Mouse (Mus musculus): ENCODE data around the gene Tspan12. TPM values are rescaled to one million over a fixed set of nuclear protein-coding genes. Genes with fewer than 3 reads are reported as not detected.

Gene Tspan12
- polyA plus RNA-seq, 1 experiment, result 15.0 TPM

DNA sequence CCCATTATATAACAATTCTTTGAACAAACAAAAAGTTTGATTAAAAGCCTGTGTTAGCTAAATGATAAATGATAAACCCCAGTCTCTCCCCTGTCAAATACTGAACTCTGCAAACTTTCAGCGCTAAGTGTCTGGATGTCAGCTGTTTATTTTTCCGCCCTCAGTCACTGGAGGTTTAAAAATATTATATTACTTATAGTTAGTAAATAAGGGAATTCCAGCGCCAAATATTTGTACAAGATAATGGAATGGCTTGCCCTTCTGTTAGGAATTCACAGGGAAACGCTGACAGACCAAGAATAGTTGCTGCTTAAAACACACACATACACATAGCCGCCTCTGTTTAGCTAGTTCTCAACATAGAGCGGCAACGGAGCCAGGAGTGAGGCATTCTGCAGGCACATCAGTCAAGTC, 29.6 kb downstream of the Tspan12 start:
- no peak overlapping the region for H3K4me3 ChIP-seq (replicated peaks; ENCODE audit: control insufficient read depth, low read depth, low read length)
- no peak overlapping the region for H3K27ac ChIP-seq (ENCODE audit: control insufficient read depth, insufficient read depth, low read depth, low read length, poor library complexity)
- no peaks in the 10 kb centered on the region for H3K4me1 ChIP-seq (ENCODE audit: control insufficient read depth, insufficient read depth, low read length)
- TF ChIP-seq CTCF (IDR thresholded peaks at IDR 0.05; ENCODE audit: control insufficient read depth, insufficient read depth, low read length) (no peak), POLR2A (IDR thresholded peaks at IDR 0.05; ENCODE audit: borderline replicate concordance, control insufficient read depth, low read depth, low read length) (no peak)
- WGBS, result 86% methylated on average over 7 of the region's 7 CpGs

DNA sequence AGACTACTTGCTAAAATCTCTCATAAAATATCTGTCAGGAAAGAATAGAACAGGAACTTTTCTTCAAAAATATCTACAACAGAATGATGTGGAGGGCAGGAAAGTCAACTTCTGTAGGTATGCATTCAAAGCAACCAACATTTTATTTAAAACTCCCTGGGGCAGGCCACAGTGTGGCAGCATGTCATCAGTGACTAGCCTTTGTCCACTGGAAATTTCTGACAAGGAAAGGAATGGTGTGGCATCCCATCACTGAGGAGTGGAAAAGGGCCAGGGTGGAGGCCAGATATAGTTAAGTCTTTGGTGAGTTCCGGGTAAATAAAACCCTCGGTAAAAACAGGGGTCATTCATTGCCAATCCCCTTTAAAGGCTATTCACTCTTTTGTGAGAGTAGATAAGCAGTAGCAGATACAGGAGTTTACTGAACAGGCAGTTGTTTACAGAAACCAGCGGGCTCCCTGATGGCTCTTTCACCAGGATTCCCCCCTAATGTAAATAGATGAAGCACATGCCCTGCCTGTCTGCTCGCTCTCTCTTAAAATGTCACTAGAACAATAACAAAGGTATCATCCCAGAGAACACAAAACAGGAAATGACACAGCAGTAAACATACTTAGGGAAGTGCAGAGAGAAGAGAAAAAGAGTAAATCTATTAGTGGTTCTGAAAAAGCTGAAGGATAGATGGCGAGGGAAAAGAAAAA, 34.1 kb downstream of the Tspan12 start:
- 62% methylated on average over 5 of the region's 5 CpGs for WGBS
- no peak for TF ChIP-seq POLR2A (IDR thresholded peaks at IDR 0.05; ENCODE audit: borderline replicate concordance, control insufficient read depth, low read depth, low read length)
- no peak for TF ChIP-seq CTCF (IDR thresholded peaks at IDR 0.05; ENCODE audit: control insufficient read depth, insufficient read depth, low read length)
- H3K27ac ChIP-seq (ENCODE audit: control insufficient read depth, insufficient read depth, low read depth, low read length, poor library complexity), result no peak overlapping the region
- H3K4me3 ChIP-seq (replicated peaks; ENCODE audit: control insufficient read depth, low read depth, low read length), result no peak overlapping the region
- no peaks in the 10 kb centered on the region for H3K4me1 ChIP-seq (ENCODE audit: control insufficient read depth, insufficient read depth, low read length)

DNA sequence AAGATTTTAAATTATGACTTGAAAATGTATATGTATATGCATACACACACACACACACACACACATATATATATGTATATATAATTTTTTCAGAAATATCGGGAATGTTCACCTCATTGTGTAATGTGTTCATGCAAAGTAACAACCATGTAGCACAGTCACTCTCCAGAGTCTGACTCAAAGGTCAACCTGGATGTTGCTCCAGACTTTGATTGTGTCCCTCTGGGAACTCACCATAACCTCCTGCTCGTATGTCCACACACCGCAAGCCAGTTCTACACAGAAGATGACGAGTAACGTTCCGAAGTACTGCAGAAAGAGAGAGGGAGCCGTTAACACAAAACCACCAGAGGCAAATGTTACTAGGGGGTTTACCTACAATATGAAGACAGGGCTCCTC, 46.3 kb downstream of the Tspan12 start:
- no peak overlapping the region for H3K4me3 ChIP-seq (replicated peaks; ENCODE audit: control insufficient read depth, low read depth, low read length)
- 94% methylated on average over 7 of the region's 7 CpGs for WGBS
- no peaks in the 10 kb centered on the region for H3K4me1 ChIP-seq (ENCODE audit: control insufficient read depth, insufficient read depth, low read length)
- TF ChIP-seq CTCF (IDR thresholded peaks at IDR 0.05; ENCODE audit: control insufficient read depth, insufficient read depth, low read length), result no peak
- no peak for TF ChIP-seq POLR2A (IDR thresholded peaks at IDR 0.05; ENCODE audit: borderline replicate concordance, control insufficient read depth, low read depth, low read length)
- no peak overlapping the region for H3K27ac ChIP-seq (ENCODE audit: control insufficient read depth, insufficient read depth, low read depth, low read length, poor library complexity)

DNA sequence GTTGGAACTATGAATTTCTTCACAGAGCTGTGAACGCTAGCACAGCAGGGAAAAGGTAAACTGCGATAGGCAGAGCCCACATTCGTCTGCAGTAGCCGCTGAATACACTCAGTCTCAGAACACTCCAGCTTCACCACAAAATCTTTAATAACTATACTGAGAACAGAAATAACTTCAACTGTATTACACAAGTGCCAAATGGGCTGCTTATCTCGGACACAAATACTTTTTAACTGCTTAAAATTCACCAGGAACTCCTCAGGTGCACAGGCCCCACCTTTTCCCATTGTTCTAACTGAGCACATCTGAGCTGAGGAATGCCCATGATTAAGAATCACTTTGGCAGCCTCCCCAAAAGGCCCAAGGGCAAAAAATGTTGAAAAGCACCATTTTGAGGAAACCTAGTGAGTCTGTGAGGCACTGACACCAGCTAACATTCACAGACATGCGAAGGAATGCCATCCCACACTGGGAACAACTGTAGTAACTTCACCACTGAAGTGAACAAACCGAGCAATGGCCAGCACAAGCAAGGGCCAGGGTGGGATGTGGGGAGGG, 47.2 kb downstream of the Tspan12 start:
- H3K27ac ChIP-seq (ENCODE audit: control insufficient read depth, insufficient read depth, low read depth, low read length, poor library complexity), result no peak overlapping the region
- TF ChIP-seq POLR2A (IDR thresholded peaks at IDR 0.05; ENCODE audit: borderline replicate concordance, control insufficient read depth, low read depth, low read length) (no peak), CTCF (IDR thresholded peaks at IDR 0.05; ENCODE audit: control insufficient read depth, insufficient read depth, low read length) (no peak)
- H3K4me1 ChIP-seq (ENCODE audit: control insufficient read depth, insufficient read depth, low read length), result no peaks in the 10 kb centered on the region
- no peak overlapping the region for H3K4me3 ChIP-seq (replicated peaks; ENCODE audit: control insufficient read depth, low read depth, low read length)
- WGBS, result 78% methylated on average over 7 of the region's 7 CpGs

DNA sequence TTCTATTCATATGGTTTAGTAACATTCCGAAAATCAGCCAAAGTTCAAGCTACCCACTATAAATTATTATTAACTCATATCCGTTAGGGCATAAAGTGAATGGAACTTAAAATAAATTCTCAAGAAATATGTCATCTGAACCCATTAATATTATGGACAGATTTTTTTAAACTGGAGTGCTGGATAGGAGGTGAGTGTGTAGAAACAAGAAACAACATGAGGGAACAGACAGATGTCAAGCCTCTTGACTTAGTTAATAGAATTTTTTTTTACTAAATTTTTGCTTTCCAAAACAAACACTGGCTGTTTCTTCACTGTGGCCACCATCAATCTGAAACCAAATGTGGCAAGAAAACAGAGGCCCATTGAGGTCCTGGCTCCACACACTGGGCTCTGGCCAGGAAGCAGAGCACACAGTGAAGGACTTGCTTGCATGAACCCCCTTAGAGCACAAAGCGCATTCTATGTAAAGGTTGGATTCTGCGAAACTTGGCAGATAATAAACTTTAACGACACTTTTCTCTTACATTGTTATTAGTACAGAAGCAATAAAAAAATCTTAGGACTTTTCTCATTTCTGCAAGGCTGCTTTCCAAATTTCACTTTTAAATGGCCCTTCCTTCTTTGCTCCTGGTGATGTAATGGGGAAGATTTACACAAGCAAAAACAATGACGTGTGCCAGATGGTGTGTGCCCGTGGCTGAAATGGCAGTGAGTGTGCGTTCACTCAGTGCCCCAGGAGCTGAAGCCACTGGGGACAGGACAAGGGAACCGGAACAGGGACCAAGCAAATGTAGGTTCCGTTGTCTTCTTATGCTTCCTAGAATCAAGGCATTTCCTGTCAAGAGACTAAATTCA, 48.6 kb downstream of the Tspan12 start:
- H3K4me1 ChIP-seq (ENCODE audit: control insufficient read depth, insufficient read depth, low read length), result no peaks in the 10 kb centered on the region
- H3K4me3 ChIP-seq (replicated peaks; ENCODE audit: control insufficient read depth, low read depth, low read length), result no peak overlapping the region
- no peak overlapping the region for H3K27ac ChIP-seq (ENCODE audit: control insufficient read depth, insufficient read depth, low read depth, low read length, poor library complexity)
- TF ChIP-seq CTCF (IDR thresholded peaks at IDR 0.05; ENCODE audit: control insufficient read depth, insufficient read depth, low read length), result no peak
- TF ChIP-seq POLR2A (IDR thresholded peaks at IDR 0.05; ENCODE audit: borderline replicate concordance, control insufficient read depth, low read depth, low read length), result no peak
- WGBS, result 78% methylated on average over 10 of the region's 10 CpGs

DNA sequence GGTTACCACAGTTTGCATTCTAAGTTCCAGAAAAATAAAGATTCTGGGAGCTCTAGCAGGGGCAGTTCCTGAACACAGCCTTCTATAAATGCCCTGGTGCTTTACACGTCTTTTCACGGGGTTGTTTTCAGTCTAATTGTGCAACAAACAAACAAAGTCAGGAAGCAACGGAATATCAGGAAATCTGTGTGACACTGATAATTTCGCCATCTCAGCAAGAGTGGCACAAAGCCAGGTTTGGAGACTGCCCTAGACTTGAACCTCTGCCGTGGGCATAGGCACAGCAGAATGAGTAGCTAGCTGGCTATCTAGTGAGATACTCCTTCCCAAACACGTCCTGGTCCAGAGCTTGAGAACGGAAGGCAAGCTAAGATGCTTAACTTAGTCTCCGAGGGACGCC, 53.7 kb downstream of the Tspan12 start:
- 41% methylated on average over 9 of the region's 9 CpGs for WGBS

DNA sequence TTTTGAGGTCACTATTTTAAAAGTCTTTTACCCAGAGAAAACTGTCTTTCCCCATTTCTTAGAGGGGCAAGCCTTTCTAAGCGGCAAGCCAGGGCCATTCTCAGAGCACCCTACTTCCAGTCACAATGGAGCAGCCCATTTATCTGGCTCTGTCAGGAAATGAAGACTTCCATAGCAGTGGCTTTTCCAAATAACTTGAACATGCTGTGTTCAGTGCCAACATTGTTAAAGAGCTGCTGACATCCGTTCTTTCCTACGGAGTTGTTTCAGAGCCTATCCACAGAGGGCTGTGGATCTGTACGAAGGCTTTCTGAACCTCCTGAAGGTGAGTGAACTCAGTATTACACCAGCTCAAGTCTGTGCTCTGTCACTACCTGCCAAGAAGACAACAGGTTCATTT, 55.2 kb downstream of the Tspan12 start:
- no peak for TF ChIP-seq CTCF (IDR thresholded peaks at IDR 0.05; ENCODE audit: control insufficient read depth, insufficient read depth, low read length)
- TF ChIP-seq POLR2A (IDR thresholded peaks at IDR 0.05; ENCODE audit: borderline replicate concordance, control insufficient read depth, low read depth, low read length), result no peak
- Histone ChIP-seq H3K27ac (ENCODE audit: control insufficient read depth, insufficient read depth, low read depth, low read length, poor library complexity) (no peak overlapping the region), H3K4me1 (ENCODE audit: control insufficient read depth, insufficient read depth, low read length) (no peaks in the 10 kb centered on the region), H3K4me3 (replicated peaks; ENCODE audit: control insufficient read depth, low read depth, low read length) (no peak overlapping the region)
- 78% methylated on average over 4 of the region's 4 CpGs for WGBS

More for the DNA sequence above, 53.7 kb downstream of the Tspan12 start:
- no peaks in the 10 kb centered on the region for H3K4me1 ChIP-seq (ENCODE audit: control insufficient read depth, insufficient read depth, low read length)
- H3K27ac ChIP-seq (ENCODE audit: control insufficient read depth, insufficient read depth, low read depth, low read length, poor library complexity), result no peak overlapping the region
- H3K4me3 ChIP-seq (replicated peaks; ENCODE audit: control insufficient read depth, low read depth, low read length), result no peak overlapping the region
- no peak for TF ChIP-seq POLR2A (IDR thresholded peaks at IDR 0.05; ENCODE audit: borderline replicate concordance, control insufficient read depth, low read depth, low read length)
- TF ChIP-seq CTCF (IDR thresholded peaks at IDR 0.05; ENCODE audit: control insufficient read depth, insufficient read depth, low read length), result no peak

DNA sequence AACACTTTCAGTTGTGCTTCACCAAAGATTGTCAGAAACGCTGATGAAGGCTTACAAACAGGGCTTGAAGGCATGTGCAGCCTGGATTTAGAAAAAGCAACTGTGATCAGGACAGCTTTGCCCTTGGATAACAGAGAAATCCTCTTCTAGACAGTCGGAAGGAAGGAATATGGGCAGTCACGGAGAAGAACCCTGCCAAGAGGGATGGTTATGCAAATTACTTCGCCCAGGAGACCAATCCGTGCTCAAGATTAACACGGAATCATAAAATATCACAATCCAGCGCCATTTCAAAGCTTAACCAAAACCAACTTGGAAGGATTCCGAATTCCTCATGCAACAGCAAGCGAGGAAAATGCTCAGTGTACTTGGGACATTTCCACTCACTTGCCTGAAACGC, 55.9 kb downstream of the Tspan12 start:
- WGBS, result 87% methylated on average over 10 of the region's 10 CpGs
- H3K4me1 ChIP-seq (ENCODE audit: control insufficient read depth, insufficient read depth, low read length), result no peaks in the 10 kb centered on the region
- H3K27ac ChIP-seq (ENCODE audit: control insufficient read depth, insufficient read depth, low read depth, low read length, poor library complexity), result no peak overlapping the region
- no peak for TF ChIP-seq POLR2A (IDR thresholded peaks at IDR 0.05; ENCODE audit: borderline replicate concordance, control insufficient read depth, low read depth, low read length)
- TF ChIP-seq CTCF (IDR thresholded peaks at IDR 0.05; ENCODE audit: control insufficient read depth, insufficient read depth, low read length), result no peak
- no peak overlapping the region for H3K4me3 ChIP-seq (replicated peaks; ENCODE audit: control insufficient read depth, low read depth, low read length)

All from bone marrow, adult 2 months (tissue).